Mouse (Mus musculus): Measurements from ENCODE around the gene Lrrc47. TPM values are rescaled to one million over a fixed set of nuclear protein-coding genes. Genes with fewer than 3 reads are reported as not detected.

Lrrc47 gene
- total RNA-seq, 4 experiments from 2014 or later, result 51.4 to 75.9 (median 65.7) TPM

GRCm38 (mm10) chr4:154023754-154024601 is 12.4 kb downstream of the Lrrc47 start:
- DNase-seq (ENCODE audit: low spot score in 2 of 2), result peak in 1 of 2 experiments; percentile 54

GRCm38 (mm10) chr4:154024729-154025521 is 13.4 kb downstream of the Lrrc47 start:
- DNase-seq (ENCODE audit: low spot score in 2 of 2), result no peak

- peak in 1 of 2 experiments; percentile 67 for DNase-seq (ENCODE audit: low spot score in 2 of 2)
Measured at GRCm38 (mm10) chr4:154025641-154026440, 14.3 kb downstream of the Lrrc47 start, which contains the start of gene Smim1. Gene Smim1 (minus strand): TSS chr4:154026230.

GRCm38 (mm10) chr4:154026441-154026761 is 14.9 kb downstream of the Lrrc47 start:
- no peak for DNase-seq (ENCODE audit: low spot score in 2 of 2)

- no peak for DNase-seq (ENCODE audit: low spot score in 2 of 2)
Measured at GRCm38 (mm10) chr4:154028066-154028465, 16.5 kb downstream of the Lrrc47 start.

- DNase-seq (ENCODE audit: low spot score in 2 of 2), result no peak
Measured at GRCm38 (mm10) chr4:154028646-154029045, 17.1 kb downstream of the Lrrc47 start.

GRCm38 (mm10) chr4:154037123-154037522 is 25.6 kb downstream of the Lrrc47 start:
- no peak for DNase-seq (ENCODE audit: low spot score in 2 of 2)

GRCm38 (mm10) chr4:154042577-154042976 is 31.0 kb downstream of the Lrrc47 start, which contains the start of gene Ccdc27:
Gene Ccdc27 (minus strand): TSS chr4:154042677.
- DNase-seq (ENCODE audit: low spot score in 2 of 2), result no peak

GRCm38 (mm10) chr4:154045837-154046236 is 34.3 kb downstream of the Lrrc47 start:
- no peak for DNase-seq (ENCODE audit: low spot score in 2 of 2)

- DNase-seq (ENCODE audit: low spot score in 2 of 2), result no peak
Measured at GRCm38 (mm10) chr4:154051401-154051800, 39.9 kb downstream of the Lrrc47 start.

- no peak for DNase-seq (ENCODE audit: low spot score in 2 of 2)
Measured at GRCm38 (mm10) chr4:154053065-154053464, 41.5 kb downstream of the Lrrc47 start.

GRCm38 (mm10) chr4:154055482-154055881 is 44.0 kb downstream of the Lrrc47 start:
- DNase-seq (ENCODE audit: low spot score in 2 of 2), result no peak

- DNase-seq (ENCODE audit: low spot score in 2 of 2), result no peak
Measured at GRCm38 (mm10) chr4:154056046-154056445, 44.5 kb downstream of the Lrrc47 start.

GRCm38 (mm10) chr4:154056661-154057060 is 45.1 kb downstream of the Lrrc47 start:
- no peak for DNase-seq (ENCODE audit: low spot score in 2 of 2)

GRCm38 (mm10) chr4:154057696-154058095 is 46.2 kb downstream of the Lrrc47 start:
- DNase-seq (ENCODE audit: low spot score in 2 of 2), result no peak

GRCm38 (mm10) chr4:154064827-154065773 is 53.6 kb downstream of the Lrrc47 start:
- peak; percentile 42 to 46 for DNase-seq (ENCODE audit: low spot score in 2 of 2)

GRCm38 (mm10) chr4:154070896-154071295 is 59.4 kb downstream of the Lrrc47 start:
- no peak for DNase-seq (ENCODE audit: low spot score in 2 of 2)

Data from layer of hippocampus, adult 8-10 months (tissue).